Mouse (Mus musculus) gastrocnemius, postnatal 14 days (tissue): ENCODE results near the gene Ctr9. TPM values are rescaled to one million over a fixed set of nuclear protein-coding genes. Genes with fewer than 3 reads are reported as not detected.
A peak's percentile ranks its signal among the peaks of the same experiment; 100 is the strongest.

Source experiments
- DNase-seq: peaks from one replicate; pipeline ENCODE4 v3.0.0; 2021; ENCODE audit warnings: mixed read lengths
- intact Hi-C: fragments of 180-260 bp; cut with DNase I; formaldehyde crosslinking; loops from one replicate; pipeline ENCODE4 v1.15.1; 2025; ENCODE audit warnings: low total_unique reads
- total RNA-seq, 2 experiments: library from RNA; stranded (reverse); gene quantifications; 2 replicates each; pipeline ENCODE4 v1.2.3; 2021

Gene Ctr9
- total RNA-seq, 2 experiments from 2014 or later, result 15.5 to 16.9 TPM

GRCm38 (mm10) chr7:111024068-111024594 lies 4.6 kb upstream of the Ctr9 start:
- intact Hi-C loops, result no loop called here
- no peak for DNase-seq

GRCm38 (mm10) chr7:111024912-111025311 lies 3.8 kb upstream of the Ctr9 start:
- intact Hi-C loops, result no loop called here
- DNase-seq, result no peak

GRCm38 (mm10) chr7:111029046-111029553 lies 349 bp downstream of the Ctr9 start:
- intact Hi-C loops, result no loop called here
- peak; percentile 34 for DNase-seq

- intact Hi-C loops, result no loop called here
Measured at GRCm38 (mm10) chr7:111048920-111049319, 20.2 kb downstream of the Ctr9 start.

GRCm38 (mm10) chr7:111049652-111050421 lies 21.1 kb downstream of the Ctr9 start:
- peak; percentile 70 for DNase-seq
- intact Hi-C loops, result loop anchor here (5.0 kb wide), 1 partner anchor 192 kb away; no protein-coding TSS in a partner anchor

More at GRCm38 (mm10) chr7:111048920-111049319, 20.2 kb downstream of the Ctr9 start:
- no peak for DNase-seq

- intact Hi-C loops, result no loop called here
- no peak for DNase-seq
Measured at GRCm38 (mm10) chr7:111055221-111055620, 26.5 kb downstream of the Ctr9 start.

- intact Hi-C loops, result no loop called here
- no peak for DNase-seq
Measured at GRCm38 (mm10) chr7:111055984-111056657, 27.4 kb downstream of the Ctr9 start.

- intact Hi-C loops, result no loop called here
- no peak for DNase-seq
Measured at GRCm38 (mm10) chr7:111059527-111059926, 30.8 kb downstream of the Ctr9 start.

GRCm38 (mm10) chr7:111062971-111063370 lies 34.2 kb downstream of the Ctr9 start:
- intact Hi-C loops, result no loop called here
- no peak for DNase-seq

GRCm38 (mm10) chr7:111068181-111068580 lies 39.4 kb downstream of the Ctr9 start:
- intact Hi-C loops, result no loop called here
- no peak for DNase-seq

- no peak for DNase-seq
- intact Hi-C loops, result no loop called here
Measured at GRCm38 (mm10) chr7:111069439-111070166, 40.9 kb downstream of the Ctr9 start.

- intact Hi-C loops, result no loop called here
Measured at GRCm38 (mm10) chr7:111070167-111070496, 41.4 kb downstream of the Ctr9 start.

GRCm38 (mm10) chr7:111072410-111072809 lies 43.7 kb downstream of the Ctr9 start:
- intact Hi-C loops, result no loop called here

More at GRCm38 (mm10) chr7:111070167-111070496, 41.4 kb downstream of the Ctr9 start:
- DNase-seq, result no peak

GRCm38 (mm10) chr7:111075288-111075687 lies 46.5 kb downstream of the Ctr9 start:
- intact Hi-C loops, result no loop called here
- no peak for DNase-seq

More at GRCm38 (mm10) chr7:111072410-111072809, 43.7 kb downstream of the Ctr9 start:
- DNase-seq, result no peak

- intact Hi-C loops, result no loop called here
- DNase-seq, result no peak
Measured at GRCm38 (mm10) chr7:111078271-111078670, 49.5 kb downstream of the Ctr9 start.

- intact Hi-C loops, result no loop called here
- DNase-seq, result no peak
Measured at GRCm38 (mm10) chr7:111080026-111080425, 51.3 kb downstream of the Ctr9 start.

GRCm38 (mm10) chr7:111080876-111081275 lies 52.1 kb downstream of the Ctr9 start:
- no peak for DNase-seq
- intact Hi-C loops, result no loop called here

- intact Hi-C loops, result no loop called here
Measured at GRCm38 (mm10) chr7:111082043-111082821, 53.5 kb downstream of the Ctr9 start.

More at GRCm38 (mm10) chr7:111082043-111082821, 53.5 kb downstream of the Ctr9 start:
- peak; percentile 89 for DNase-seq
